Mouse (Mus musculus) MEL (cell line): ENCODE data around the gene Retn. TPM values are rescaled to one million over a fixed set of nuclear protein-coding genes. Genes with fewer than 3 reads are reported as not detected.

Source experiments
- DNase-seq: peaks from one replicate; pipeline ENCODE4 v3.0.0; 2011; ENCODE audit warnings: low read depth, low spot score
- H3K27ac ChIP-seq: 2 replicates; pipeline ENCODE4 v1.5.1; 2012; ENCODE audit warnings: low read depth, mild to moderate bottlenecking, control low read depth, low read length, moderate library complexity; ENCODE audit not compliant: control insufficient read depth
- H3K27me3 ChIP-seq, 2 experiments: fragments of 150-350 bp in 1 of 2; sonication (generic) in 1 of 2; 2 replicates each; pipeline ENCODE4 v1.6.1; 2012; ENCODE audit warnings: low read length in 2 of 2, mild to moderate bottlenecking in 2 of 2, improper control_type of control experiment in 1 of 2, moderate library complexity in 1 of 2; ENCODE audit not compliant: insufficient read depth in 2 of 2, control insufficient read depth in 1 of 2
- H3K36me3 ChIP-seq, 2 experiments: 2 replicates each; pipeline ENCODE4 v1.6.1; 2012 to 2014; ENCODE audit warnings: low read length in 2 of 2, improper control_type of control experiment in 1 of 2, inconsistent platforms in 1 of 2, mild to moderate bottlenecking in 1 of 2; ENCODE audit not compliant: insufficient read depth in 2 of 2, control insufficient read depth in 1 of 2
- H3K4me1 ChIP-seq, 2 experiments: fragments of 150-350 bp in 1 of 2; sonication (generic) in 1 of 2; 2 replicates each; pipeline ENCODE4 v1.6.1; 2012; ENCODE audit warnings: low read length in 2 of 2, improper control_type of control experiment in 1 of 2, mild to moderate bottlenecking in 1 of 2; ENCODE audit not compliant: insufficient read depth in 2 of 2, control insufficient read depth in 1 of 2
- H3K4me3 ChIP-seq, 2 experiments: fragments of 150-350 bp in 1 of 2; sonication (generic) in 1 of 2; 2 replicates each; pipeline ENCODE4 v1.5.1; 2012; ENCODE audit warnings: low read depth in 2 of 2, low read length in 2 of 2, mild to moderate bottlenecking in 2 of 2, moderate library complexity in 2 of 2, control low read depth in 1 of 2, improper control_type of control experiment in 1 of 2; ENCODE audit not compliant: control insufficient read depth in 1 of 2, insufficient read depth in 1 of 2
- H3K79me2 ChIP-seq: 2 replicates; pipeline ENCODE4 v1.6.1; 2012; ENCODE audit warnings: mild to moderate bottlenecking, low read length, moderate library complexity; ENCODE audit not compliant: control insufficient read depth, poor library complexity, insufficient read depth
- H3K9ac ChIP-seq: 2 replicates; pipeline ENCODE4 v1.6.1; 2012; ENCODE audit warnings: low read depth, mild to moderate bottlenecking, control low read depth, low read length, moderate library complexity; ENCODE audit not compliant: control insufficient read depth, poor library complexity, severe bottlenecking
- H3K9me3 ChIP-seq: fragments of 150-350 bp; sonication (generic); replicated peaks from 2 replicates; pipeline ENCODE4 v1.6.1; 2012; ENCODE audit warnings: mild to moderate bottlenecking, low read length, improper control_type of control experiment, moderate library complexity; ENCODE audit not compliant: insufficient read depth
- BHLHE40 ChIP-seq: IDR thresholded peaks from 2 replicates; pipeline ENCODE4 v1.6.1; 2012; ENCODE audit warnings: low read depth, mild to moderate bottlenecking, inconsistent platforms, low read length, improper control_type of control experiment, borderline replicate concordance
- CHD1 ChIP-seq: IDR thresholded peaks from 2 replicates; pipeline ENCODE4 v1.6.1; 2012; ENCODE audit warnings: low read depth, mild to moderate bottlenecking, inconsistent platforms, low read length, improper control_type of control experiment
- E2F4 ChIP-seq: IDR thresholded peaks from 2 replicates; pipeline ENCODE4 v1.6.1; 2011; ENCODE audit warnings: low read depth, low read length, improper control_type of control experiment, borderline replicate concordance
- ELF1 ChIP-seq: IDR thresholded peaks from 2 replicates; pipeline ENCODE4 v1.6.1; 2014; ENCODE audit warnings: low read depth, mild to moderate bottlenecking, inconsistent platforms, low read length, improper control_type of control experiment, moderate library complexity
- EP300 ChIP-seq, 2 experiments: IDR thresholded peaks; 2 replicates each; pipeline ENCODE4 v1.6.1; 2011; ENCODE audit warnings: improper control_type of control experiment in 2 of 2, low read length in 2 of 2, low read depth in 1 of 2, mild to moderate bottlenecking in 1 of 2
- ETS1 ChIP-seq: IDR thresholded peaks from 2 replicates; pipeline ENCODE4 v1.6.1; 2012; ENCODE audit warnings: low read depth, mild to moderate bottlenecking, inconsistent platforms, low read length, improper control_type of control experiment, moderate library complexity
- GATA1 ChIP-seq: IDR thresholded peaks from 2 replicates; pipeline ENCODE4 v1.6.1; 2011; ENCODE audit warnings: low read depth, low read length, improper control_type of control experiment
- HCFC1 ChIP-seq: IDR thresholded peaks from 2 replicates; pipeline ENCODE4 v1.6.1; 2012; ENCODE audit warnings: low read depth, mild to moderate bottlenecking, inconsistent platforms, low read length, improper control_type of control experiment, moderate library complexity
- KAT2A ChIP-seq: conservative IDR thresholded peaks from 2 replicates; pipeline ENCODE4 v1.6.1; 2012; ENCODE audit warnings: low read depth, low read length, improper control_type of control experiment, inconsistent platforms
- MAX ChIP-seq: IDR thresholded peaks from 2 replicates; pipeline ENCODE4 v1.6.1; 2011; ENCODE audit warnings: low read length, improper control_type of control experiment
- MEF2A ChIP-seq: IDR thresholded peaks from 2 replicates; pipeline ENCODE4 v1.6.1; 2014; ENCODE audit warnings: low read depth, mild to moderate bottlenecking, inconsistent platforms, low read length, improper control_type of control experiment; ENCODE audit not compliant: poor library complexity, insufficient replicate concordance, severe bottlenecking; ENCODE audit errors: extremely low read depth
- MXI1 ChIP-seq: IDR thresholded peaks from 2 replicates; pipeline ENCODE4 v1.6.1; 2011; ENCODE audit warnings: mild to moderate bottlenecking, low read depth, low read length, improper control_type of control experiment
- MYC ChIP-seq: IDR thresholded peaks from 2 replicates; pipeline ENCODE4 v1.6.1; 2011; ENCODE audit warnings: low read depth, mild to moderate bottlenecking, low read length, improper control_type of control experiment, moderate library complexity
- NRF1 ChIP-seq: IDR thresholded peaks from 2 replicates; pipeline ENCODE4 v1.6.1; 2014; ENCODE audit warnings: low read depth, mild to moderate bottlenecking, inconsistent platforms, low read length, improper control_type of control experiment, moderate library complexity; ENCODE audit not compliant: poor library complexity, insufficient read depth, severe bottlenecking
- RAD21 ChIP-seq: IDR thresholded peaks from 2 replicates; pipeline ENCODE4 v1.6.1; 2011; ENCODE audit warnings: mild to moderate bottlenecking, low read depth, low read length, improper control_type of control experiment
- UBTF ChIP-seq: IDR thresholded peaks from 2 replicates; pipeline ENCODE4 v1.6.1; 2012; ENCODE audit warnings: low read depth, mild to moderate bottlenecking, inconsistent platforms, low read length, improper control_type of control experiment, moderate library complexity, borderline replicate concordance; ENCODE audit not compliant: insufficient read depth
- USF1 ChIP-seq: IDR thresholded peaks from 2 replicates; pipeline ENCODE4 v1.6.1; 2014; ENCODE audit warnings: low read depth, mild to moderate bottlenecking, inconsistent platforms, low read length, improper control_type of control experiment, moderate library complexity
- USF2 ChIP-seq, 2 experiments: IDR thresholded peaks; 2 replicates each; pipeline ENCODE4 v1.6.1; 2011 to 2012; ENCODE audit warnings: improper control_type of control experiment in 2 of 2, low read length in 2 of 2, borderline replicate concordance in 1 of 2, inconsistent platforms in 1 of 2, low read depth in 1 of 2, mild to moderate bottlenecking in 1 of 2; ENCODE audit not compliant: insufficient read depth in 1 of 2
- ZKSCAN1 ChIP-seq: IDR thresholded peaks from 2 replicates; pipeline ENCODE4 v1.6.1; 2012; ENCODE audit warnings: low read depth, mild to moderate bottlenecking, inconsistent platforms, low read length, improper control_type of control experiment, moderate library complexity
- ZNF384 ChIP-seq: IDR thresholded peaks from 2 replicates; pipeline ENCODE4 v1.6.1; 2012; ENCODE audit warnings: low read depth, mild to moderate bottlenecking, inconsistent platforms, low read length, improper control_type of control experiment
- polyA plus RNA-seq, 2 experiments: library from polyadenylated mRNA; stranded (reverse) in 1 of 2; unstranded in 1 of 2; fragments of >175 nt in 1 of 2; fragments of >200 nt in 1 of 2; gene quantifications; 2 replicates each; pipeline versions ENCODE4 v1.2.1 to v1.2.4; 2012; ENCODE audit warnings: low replicate concordance in 2 of 2, low read depth in 1 of 2; ENCODE audit not compliant: insufficient read length in 2 of 2, insufficient read depth in 1 of 2, missing spikeins in 1 of 2
- total RNA-seq: library from RNA; depleted of rRNA; stranded (reverse); fragments of 300-350 nt; gene quantifications from 2 replicates; pipeline ENCODE4 v1.2.3, GENCODE M21; 2012

Gene Retn
- total and polyA plus RNA-seq, 3 experiments: 0.23 to 1.1 TPM; not detected in 1

DNA sequence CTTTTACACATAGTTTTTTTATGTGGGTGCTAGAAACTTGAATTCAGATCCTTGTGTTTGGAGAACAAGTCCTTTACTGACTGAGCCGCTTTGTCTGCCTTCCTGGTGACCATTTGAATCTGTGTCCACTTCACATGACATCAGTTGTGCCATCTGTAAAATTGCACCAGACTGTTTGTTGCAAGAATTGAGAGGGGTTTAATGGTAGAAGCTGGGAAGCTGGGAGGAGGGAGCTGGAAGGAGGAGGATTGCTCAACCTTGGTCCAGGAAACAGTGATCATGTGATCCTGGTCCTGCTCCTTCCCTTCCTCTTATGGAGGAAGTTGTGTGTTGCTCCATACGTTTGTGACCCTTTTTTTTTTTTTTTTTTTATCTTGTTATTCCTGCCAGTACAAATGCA is 7.3 kb upstream of the Retn start:
- DNase-seq: no peak
- H3K27me3 ChIP-seq: no peaks in the 10 kb centered on the region
- no peak overlapping the region for H3K27ac ChIP-seq
- H3K9ac ChIP-seq: no peak overlapping the region
- H3K36me3 ChIP-seq: no peaks in the 10 kb centered on the region
- H3K4me1 ChIP-seq: 0 out of 4 replicates have a peak, but pooled peaks cover 0 to 9% of the 10 kb centered on the region in 2 experiments
- no peaks in the 10 kb centered on the region for H3K79me2 ChIP-seq
- H3K4me3 ChIP-seq: no peak overlapping the region
- no peaks in the 10 kb centered on the region for H3K9me3 ChIP-seq
- TF ChIP-seq HCFC1: no peak
- peak; percentile 35; the same call in 1 of the 2 replicates for TF ChIP-seq USF1

DNA sequence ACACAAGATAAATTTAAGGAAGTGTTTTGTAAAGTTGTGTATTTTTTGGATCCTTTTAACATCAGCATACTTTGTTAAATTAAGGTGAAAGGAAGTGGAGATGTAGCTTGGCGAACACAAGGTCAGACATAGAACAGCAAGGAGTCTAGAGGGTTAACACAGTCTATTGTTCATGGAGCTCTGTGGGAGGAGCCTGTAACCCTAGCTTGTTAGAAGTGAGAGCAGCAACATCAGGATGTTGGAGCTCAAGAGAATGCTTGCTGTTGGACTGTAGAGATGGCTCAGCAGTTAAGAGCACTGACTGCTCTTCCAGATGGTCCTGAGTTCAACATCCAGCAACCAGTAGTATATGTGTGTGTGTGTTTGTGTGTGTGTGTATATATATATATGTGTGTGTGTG is 6.6 kb upstream of the Retn start:
- H3K79me2 ChIP-seq: no peaks in the 10 kb centered on the region
- H3K36me3 ChIP-seq: no peaks in the 10 kb centered on the region
- DNase-seq: peak; percentile 23
- no peaks in the 10 kb centered on the region for H3K9me3 ChIP-seq
- H3K27ac ChIP-seq: no peak overlapping the region
- H3K9ac ChIP-seq: no peak overlapping the region
- no peaks in the 10 kb centered on the region for H3K27me3 ChIP-seq
- 0 out of 4 replicates have a peak, but pooled peaks cover 0 to 9% of the 10 kb centered on the region in 2 experiments for H3K4me1 ChIP-seq
- TF ChIP-seq ZKSCAN1 (no peak), USF2 (IDR thresholded peaks at IDR 0.05; ENCODE audit: borderline replicate concordance in 1 of 2, insufficient read depth in 1 of 2, low read depth in 1 of 2, low read length in 2 of 2) (no peak), ZNF384 (no peak), CHD1 (no peak), NRF1 (no peak), RAD21 (no peak), UBTF (no peak), EP300 (IDR thresholded peaks at IDR 0.05; ENCODE audit: low read depth in 1 of 2, low read length in 2 of 2) (no peak), E2F4 (no peak), MEF2A (no peak), HCFC1 (no peak)
- no peak overlapping the region for H3K4me3 ChIP-seq

DNA sequence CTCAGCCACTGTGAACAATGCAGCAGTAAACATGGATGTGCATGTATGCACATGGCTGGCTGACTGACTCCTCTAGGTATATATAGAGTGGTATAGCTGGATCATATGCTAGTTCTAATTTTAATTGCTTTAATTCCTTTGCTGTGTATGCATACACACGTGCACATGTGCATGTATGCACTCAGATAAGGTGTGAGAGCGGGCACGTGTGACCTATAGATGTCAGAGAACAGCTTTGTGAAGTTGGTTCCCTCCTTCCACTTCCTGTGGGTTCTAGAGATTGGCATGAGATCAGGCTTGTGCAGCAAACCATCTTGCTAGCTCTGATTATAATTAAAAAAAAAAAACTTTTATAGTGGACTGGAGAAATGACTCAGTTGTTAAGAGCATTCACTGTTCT is 2.7 kb upstream of the Retn start:
- DNase-seq: peak; percentile 42
- H3K36me3 ChIP-seq: no peaks in the 10 kb centered on the region
- peak; percentile 93 for TF ChIP-seq BHLHE40
- peak; percentile 10; the same call in 1 of the 2 replicates for TF ChIP-seq ETS1
- TF ChIP-seq MAX: 0 out of 2 replicates have a peak, but pooled peaks have one; percentile 31
- peak; percentile 28; the same call in 1 of the 2 replicates for TF ChIP-seq MXI1
- TF ChIP-seq GATA1: peak; percentile 11; the same call in 1 of the 2 replicates
- no peak for TF ChIP-seq E2F4
- 0 out of 2 replicates have a peak, but pooled peaks have one; percentile 12 for TF ChIP-seq MYC
- TF ChIP-seq ELF1: no peak
- no peak for TF ChIP-seq KAT2A
- 0 out of 4 replicates have a peak, but pooled peaks cover 0 to 9% of the 10 kb centered on the region in 2 experiments for H3K4me1 ChIP-seq
- H3K27me3 ChIP-seq: no peaks in the 10 kb centered on the region
- H3K79me2 ChIP-seq: no peaks in the 10 kb centered on the region
- no peak overlapping the region for H3K27ac ChIP-seq
- H3K9ac ChIP-seq: no peak overlapping the region
- no peak overlapping the region for H3K4me3 ChIP-seq
- no peaks in the 10 kb centered on the region for H3K9me3 ChIP-seq
